Mouse (Mus musculus) lung, postnatal 14 days (tissue): ENCODE results near the gene Rps26.
A peak's percentile ranks its signal among the peaks of the same experiment; 100 is the strongest.

Source experiments
- DNase-seq: peaks from one replicate; pipeline ENCODE4 v3.0.0; 2021

The Rps26 gene

GRCm38 (mm10) chr10:128601499-128601898, 25.0 kb downstream of the Rps26 start:
- no peak for DNase-seq

- DNase-seq = no peak
These were observed 28.1 kb downstream of the Rps26 start for GRCm38 (mm10) chr10:128598476-128598875.

DNA sequence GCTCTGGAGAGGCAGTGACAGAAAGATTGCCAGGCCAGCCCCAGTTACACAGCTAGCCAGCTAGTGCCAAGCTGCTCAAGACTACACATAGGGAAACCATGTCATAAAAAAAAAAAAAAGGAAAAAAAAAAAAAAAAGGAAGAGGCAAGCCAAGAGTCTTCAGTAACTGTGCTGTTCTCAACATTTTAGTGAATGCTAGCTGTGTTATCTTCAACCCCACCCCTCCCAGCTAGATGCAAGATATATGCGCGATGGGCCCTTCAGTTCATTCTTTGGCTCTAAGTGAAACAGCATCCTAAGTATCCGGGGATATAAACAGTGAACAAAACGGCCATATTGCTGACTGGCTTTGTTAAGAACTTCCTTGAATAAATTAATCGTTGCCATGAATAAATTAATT, 33.8 kb downstream of the Rps26 start:
- no peak for DNase-seq

DNA sequence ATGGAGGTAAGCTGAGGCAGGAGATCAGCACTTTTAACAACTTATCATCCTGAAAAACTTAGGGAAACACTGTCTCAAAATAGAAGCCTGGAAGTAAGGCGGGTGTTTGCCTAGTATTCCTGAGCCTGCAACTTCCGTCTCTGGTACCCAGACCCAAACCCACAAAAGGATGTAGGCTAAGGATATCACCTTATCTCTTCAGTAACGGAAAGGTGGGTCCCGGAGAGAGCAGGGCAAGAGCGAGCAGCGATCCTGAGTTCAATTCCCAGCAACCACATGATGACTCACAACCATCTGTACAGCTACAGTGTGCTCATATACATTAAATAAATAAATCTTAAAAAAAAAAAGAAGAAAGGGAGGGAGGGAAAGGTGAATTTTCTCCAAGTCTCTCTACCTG, 35.1 kb downstream of the Rps26 start:
- no peak for DNase-seq

DNA sequence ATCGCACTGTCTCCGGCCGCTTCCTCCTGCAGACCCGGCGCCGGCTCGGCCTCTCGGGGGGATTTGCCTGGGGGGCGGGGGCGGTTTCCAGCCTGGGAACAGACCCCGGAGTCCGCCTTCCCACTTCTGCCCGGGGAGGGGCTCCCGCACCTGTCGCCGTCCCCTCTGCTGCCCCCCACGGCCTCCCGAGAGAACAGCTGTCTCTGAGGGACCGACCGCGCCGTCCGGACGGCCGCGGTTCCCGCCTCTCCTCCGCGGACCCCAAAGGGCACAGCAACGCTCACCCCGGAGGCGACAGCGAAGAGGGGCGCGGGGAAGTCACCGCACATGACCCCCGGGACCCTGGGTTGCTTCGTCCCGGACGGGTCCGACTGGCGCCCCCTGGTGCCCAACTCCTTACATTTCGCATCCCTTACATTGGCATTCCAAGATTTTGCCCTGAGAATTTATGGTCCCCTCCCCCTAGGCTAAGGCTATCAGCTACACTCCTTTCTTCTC, 36.3 kb downstream of the Rps26 start:
- peak; percentile 76 for DNase-seq

- DNase-seq = peak; percentile 60
These were observed 36.9 kb downstream of the Rps26 start, which contains the start of gene Erbb3 for GRCm38 (mm10) chr10:128589464-128590192. Erbb3 (minus strand) TSS chr10:128589652.

GRCm38 (mm10) chr10:128588775-128589463, 37.6 kb downstream of the Rps26 start:
- no peak for DNase-seq

DNA sequence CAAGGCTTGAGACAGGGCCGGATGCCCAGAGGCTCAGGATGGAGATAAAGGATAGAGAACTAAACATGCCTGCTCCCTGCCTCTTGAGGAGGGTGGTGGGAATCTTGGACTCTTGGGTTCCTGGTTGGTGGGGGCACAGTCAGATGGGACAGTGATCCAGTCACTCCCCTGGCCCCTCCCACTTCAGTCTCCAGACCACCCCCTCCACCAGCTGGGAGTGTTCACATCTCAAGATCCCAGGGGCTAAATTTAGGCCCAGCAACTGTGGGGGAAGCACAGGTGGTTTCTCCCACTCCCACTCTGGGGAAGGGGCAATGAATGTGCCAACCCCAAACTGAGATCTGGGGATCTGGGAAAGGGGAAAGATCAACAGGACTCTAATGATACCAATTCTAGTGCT, 38.4 kb downstream of the Rps26 start:
- DNase-seq = no peak

DNA sequence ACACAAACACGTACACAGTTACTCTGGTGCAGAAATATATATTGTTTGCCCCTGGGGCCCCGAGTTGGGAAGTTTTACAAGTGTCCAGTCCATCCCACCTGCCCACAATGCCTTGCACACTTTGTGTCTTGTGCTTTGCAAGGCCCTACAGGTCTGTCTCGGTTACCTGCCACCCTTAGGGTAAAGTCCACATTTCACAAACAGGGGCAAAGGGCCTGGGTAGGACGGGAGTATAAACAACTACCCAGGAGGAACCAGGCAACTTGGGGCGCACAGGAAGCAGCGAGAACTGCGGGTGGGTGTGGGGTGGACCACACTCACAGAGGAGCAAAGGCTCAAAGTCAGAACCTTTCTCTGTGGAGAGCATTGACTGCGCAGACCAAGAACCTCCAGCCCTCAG, 38.9 kb downstream of the Rps26 start:
- DNase-seq = no peak

DNA sequence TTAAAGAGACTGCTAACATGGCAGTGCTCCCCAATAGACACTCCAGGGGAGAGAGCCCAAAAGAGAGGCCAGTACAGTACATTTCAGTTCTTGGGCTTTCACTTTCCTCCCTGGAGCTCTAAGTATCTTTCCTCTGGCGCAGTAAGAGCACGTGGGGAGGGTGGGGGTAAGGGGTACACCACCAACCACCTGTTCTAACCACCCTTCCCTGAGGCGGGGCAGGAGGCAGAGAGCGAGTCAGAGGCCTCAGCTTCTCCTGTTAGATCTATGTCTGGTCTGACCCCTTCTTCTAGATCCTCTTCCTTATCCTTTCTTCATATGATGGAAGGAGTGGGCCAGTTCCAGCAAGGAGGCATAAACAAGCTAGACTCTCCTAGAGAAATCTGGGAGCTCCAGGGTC, 39.4 kb downstream of the Rps26 start:
- no peak for DNase-seq

DNA sequence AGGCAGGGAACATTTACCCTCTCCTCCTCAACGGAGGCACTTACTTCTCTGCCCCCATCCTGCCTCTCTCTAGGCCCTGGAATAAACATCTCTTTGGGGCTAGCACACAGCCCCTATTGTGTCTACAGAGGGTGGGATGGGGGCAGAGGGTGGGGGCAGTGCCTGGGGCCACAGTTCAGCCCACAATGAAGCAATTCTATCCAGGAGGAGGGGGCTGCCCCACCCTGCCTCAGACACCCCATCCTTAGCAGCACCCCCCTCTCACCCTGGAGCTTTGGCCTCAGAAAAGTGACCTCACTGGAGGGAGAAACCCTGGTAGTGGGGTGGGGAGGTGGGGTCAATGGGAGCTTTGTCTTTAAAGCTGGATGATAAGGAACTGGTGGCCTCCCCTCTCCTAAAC, 40.0 kb downstream of the Rps26 start:
- DNase-seq = no peak

GRCm38 (mm10) chr10:128584386-128584785, 42.2 kb downstream of the Rps26 start:
- peak; percentile 72 for DNase-seq

DNA sequence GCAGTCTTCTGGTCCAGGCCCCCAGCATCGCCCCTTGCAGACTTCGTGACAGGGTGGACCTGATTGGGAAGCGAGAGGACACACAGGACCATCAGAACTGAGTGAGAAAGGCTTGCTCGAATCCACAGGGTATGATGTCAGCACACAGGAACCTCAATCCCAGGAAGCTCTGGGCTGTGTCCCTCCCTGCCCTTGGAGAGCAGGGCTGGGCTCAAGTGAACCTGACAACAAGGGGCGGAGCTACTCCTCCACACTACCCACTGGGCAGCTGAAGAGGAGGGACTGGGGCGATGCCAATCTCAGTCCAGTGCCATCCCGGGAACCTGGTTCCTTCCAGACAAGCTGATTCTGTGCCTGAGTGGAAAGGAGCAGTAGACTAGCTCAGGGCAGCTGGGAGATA, 42.9 kb downstream of the Rps26 start:
- peak; percentile 73 for DNase-seq

DNA sequence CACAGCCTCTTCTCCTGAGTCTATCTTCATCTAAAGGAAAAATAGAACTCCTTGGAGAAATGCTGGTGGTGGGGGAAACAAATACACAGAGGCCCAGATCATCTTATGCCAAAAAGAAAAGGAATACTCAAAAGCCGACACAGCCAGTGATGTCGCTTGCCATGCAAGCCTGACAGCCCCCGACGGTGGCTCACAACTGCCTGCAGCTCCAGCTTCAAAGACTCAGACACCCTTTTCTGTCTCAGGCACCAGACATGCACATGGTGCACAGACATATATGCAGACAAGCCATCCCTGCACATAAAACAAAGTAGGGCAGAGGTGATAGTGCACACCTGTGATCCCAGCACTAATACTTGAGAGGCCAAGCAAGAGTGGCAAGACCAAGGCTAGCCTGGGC, 46.8 kb downstream of the Rps26 start:
- no peak for DNase-seq

- no peak for DNase-seq
These were observed 47.2 kb downstream of the Rps26 start for GRCm38 (mm10) chr10:128579298-128579697.

DNA sequence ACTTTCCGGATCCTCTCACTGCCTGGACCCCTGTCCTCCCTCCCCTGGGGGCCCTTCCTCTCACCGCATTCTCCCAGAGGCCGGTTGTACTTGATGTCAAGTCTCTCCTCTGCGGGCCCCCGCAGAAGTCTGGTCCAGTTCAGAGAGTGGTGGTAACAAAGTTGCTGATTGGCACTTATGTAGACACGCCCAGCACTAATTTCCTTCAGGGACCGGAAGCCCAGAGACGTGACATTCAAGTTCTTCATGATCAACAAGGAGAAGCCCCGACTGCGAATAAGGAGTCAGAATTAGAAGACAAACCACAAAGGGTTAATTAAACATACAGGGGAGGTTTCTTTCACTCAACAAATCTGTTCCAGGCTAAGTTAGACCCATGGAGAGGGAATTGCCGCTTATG, 48.2 kb downstream of the Rps26 start:
- no peak for DNase-seq

- no peak for DNase-seq
These were observed 51.5 kb downstream of the Rps26 start for GRCm38 (mm10) chr10:128575063-128575462.
